Mouse (Mus musculus) heart, embryonic 11.5 days (tissue): ENCODE results near the gene Rapgef5. TPM values are rescaled to one million over a fixed set of nuclear protein-coding genes. Genes with fewer than 3 reads are reported as not detected.

Experiments used
- ATAC-seq: fragments of 200-750 bp; cut with Nextera tagmentation; replicated peaks from 2 replicates; pipeline ENCODE4 v1.8.0; 2017; ENCODE audit warnings: moderate library complexity; ENCODE audit not compliant: insufficient number of reproducible peaks, low FRiP score, low TSS enrichment
- H3K27ac ChIP-seq: fragments of 300-500 bp; sonication (generic); 2 replicates; pipeline ENCODE4 v1.5.1; 2014; ENCODE audit warnings: mild to moderate bottlenecking, low read depth, low read length
- H3K27me3 ChIP-seq: fragments of 300-500 bp; sonication (generic); 2 replicates; pipeline ENCODE4 v1.6.1; 2014; ENCODE audit warnings: mild to moderate bottlenecking, low read length, mixed read lengths; ENCODE audit not compliant: control insufficient read depth, insufficient read depth
- H3K36me3 ChIP-seq: fragments of 300-500 bp; sonication (generic); 2 replicates; pipeline ENCODE4 v1.6.1; 2014; ENCODE audit warnings: mild to moderate bottlenecking, low read length, moderate library complexity, mixed read lengths; ENCODE audit not compliant: control insufficient read depth, insufficient read depth
- H3K4me1 ChIP-seq: fragments of 300-500 bp; sonication (generic); 2 replicates; pipeline ENCODE4 v1.6.1; 2014; ENCODE audit warnings: low read length; ENCODE audit not compliant: control insufficient read depth, insufficient read depth
- H3K4me2 ChIP-seq: fragments of 300-500 bp; sonication (generic); 2 replicates; pipeline ENCODE4 v1.6.1; 2014; ENCODE audit warnings: mild to moderate bottlenecking, moderate library complexity
- H3K4me3 ChIP-seq: fragments of 300-500 bp; sonication (generic); 2 replicates; pipeline ENCODE4 v1.5.1; 2014; ENCODE audit warnings: low read depth, low read length
- H3K9ac ChIP-seq: fragments of 300-500 bp; sonication (generic); 2 replicates; pipeline ENCODE4 v1.6.1; 2014; ENCODE audit warnings: mild to moderate bottlenecking, low read depth, low read length, moderate library complexity
- H3K9me3 ChIP-seq: fragments of 300-500 bp; sonication (generic); replicated peaks from 2 replicates; pipeline ENCODE4 v1.6.1; 2016; ENCODE audit warnings: low read length; ENCODE audit not compliant: control insufficient read depth
- WGBS: fragments of 180-500 bp; shearing (Covaris S2); extraction: QIAGEN DNeasy Blood & Tissue Kit; methylation state at CpG from one replicate; pipeline ENCODE4 v1.1.7; 2014; ENCODE audit not compliant: insufficient replicate concordance; 5-methylcytosine and 5-hydroxymethylcytosine counted together
- polyA plus RNA-seq: library from polyadenylated mRNA; unstranded; fragments of >200 nt; fragmentation: Nextera tagmentation; extraction: Ambion mirVana; gene quantifications from 2 replicates; pipeline ENCODE4 v1.2.1, GENCODE M21; 2014

Gene Rapgef5
- polyA plus RNA-seq, 1 experiment from 2014 or later = 15.7 TPM

- Histone ChIP-seq H3K27ac (no peak overlapping the region), H3K36me3 (no peaks in the 10 kb centered on the region), H3K4me1 (no peaks in the 10 kb centered on the region; the same call in 1 of the 2 replicates), H3K4me3 (no peak overlapping the region), H3K9me3 (no peaks in the 10 kb centered on the region), H3K9ac (no peak overlapping the region), H3K4me2 (no peak overlapping the region), H3K27me3 (no peaks in the 10 kb centered on the region)
- 87% methylated on average over 3 of the region's 3 CpGs for WGBS
- ATAC-seq = no peak
These were observed 96.4 kb downstream of the Rapgef5 start for GRCm38 (mm10) chr12:117612715-117613114.

- no peaks in the 10 kb centered on the region for H3K4me1 ChIP-seq
- WGBS = 65% methylated on average over 4 of the region's 4 CpGs
- H3K27ac ChIP-seq = no peak overlapping the region
- H3K9me3 ChIP-seq = no peaks in the 10 kb centered on the region
- no peaks in the 10 kb centered on the region for H3K27me3 ChIP-seq
- ATAC-seq = no peak
- no peaks in the 10 kb centered on the region for H3K36me3 ChIP-seq
- no peak overlapping the region for H3K4me3 ChIP-seq
- no peak overlapping the region for H3K9ac ChIP-seq
- H3K4me2 ChIP-seq = no peak overlapping the region
These were observed 103.3 kb downstream of the Rapgef5 start for GRCm38 (mm10) chr12:117619523-117620023.

- 78% methylated on average over 2 of the region's 2 CpGs for WGBS
These were observed 106.7 kb downstream of the Rapgef5 start for GRCm38 (mm10) chr12:117622972-117623371.

GRCm38 (mm10) chr12:117627311-117627710, 111.0 kb downstream of the Rapgef5 start:
- no peak for ATAC-seq
- Histone ChIP-seq H3K27ac (no peak overlapping the region), H3K9ac (no peak overlapping the region), H3K4me1 (no peaks in the 10 kb centered on the region), H3K9me3 (no peaks in the 10 kb centered on the region), H3K36me3 (no peaks in the 10 kb centered on the region), H3K4me3 (no peak overlapping the region), H3K27me3 (no peaks in the 10 kb centered on the region), H3K4me2 (no peak overlapping the region)
- 67% methylated on average over 2 of the region's 2 CpGs for WGBS

More at GRCm38 (mm10) chr12:117622972-117623371, 106.7 kb downstream of the Rapgef5 start:
- no peak overlapping the region for H3K4me2 ChIP-seq
- no peaks in the 10 kb centered on the region for H3K27me3 ChIP-seq
- H3K4me3 ChIP-seq = no peak overlapping the region
- H3K9ac ChIP-seq = no peak overlapping the region
- H3K4me1 ChIP-seq = no peaks in the 10 kb centered on the region
- H3K27ac ChIP-seq = no peak overlapping the region
- H3K9me3 ChIP-seq = no peaks in the 10 kb centered on the region
- no peak for ATAC-seq
- no peaks in the 10 kb centered on the region for H3K36me3 ChIP-seq

- Histone ChIP-seq H3K9ac (no peak overlapping the region), H3K36me3 (no peaks in the 10 kb centered on the region), H3K27me3 (no peaks in the 10 kb centered on the region), H3K4me1 (no peaks in the 10 kb centered on the region), H3K9me3 (no peaks in the 10 kb centered on the region), H3K4me3 (no peak overlapping the region), H3K27ac (no peak overlapping the region), H3K4me2 (no peak overlapping the region)
- ATAC-seq = no peak
- WGBS = 74% methylated on average over 18 of the region's 18 CpGs
These were observed 112.2 kb downstream of the Rapgef5 start for GRCm38 (mm10) chr12:117628321-117629093.

- H3K4me1 ChIP-seq = no peaks in the 10 kb centered on the region
- ATAC-seq = no peak
- WGBS = 30% methylated on average over 1 of the region's 1 CpGs
- H3K4me3 ChIP-seq = no peak overlapping the region
- H3K27ac ChIP-seq = no peak overlapping the region
- no peaks in the 10 kb centered on the region for H3K9me3 ChIP-seq
- no peak overlapping the region for H3K9ac ChIP-seq
- no peaks in the 10 kb centered on the region for H3K36me3 ChIP-seq
- H3K27me3 ChIP-seq = no peaks in the 10 kb centered on the region
- H3K4me2 ChIP-seq = no peak overlapping the region
These were observed 115.9 kb downstream of the Rapgef5 start for GRCm38 (mm10) chr12:117632133-117632532.

GRCm38 (mm10) chr12:117636139-117636772, 120.0 kb downstream of the Rapgef5 start:
- ATAC-seq = no peak
- H3K9ac ChIP-seq = no peak overlapping the region
- no peak overlapping the region for H3K4me3 ChIP-seq
- no peak overlapping the region for H3K4me2 ChIP-seq
- no peaks in the 10 kb centered on the region for H3K36me3 ChIP-seq
- no peaks in the 10 kb centered on the region for H3K27me3 ChIP-seq
- H3K9me3 ChIP-seq = no peaks in the 10 kb centered on the region
- no peak overlapping the region for H3K27ac ChIP-seq
- 65% methylated on average over 2 of the region's 2 CpGs for WGBS
- H3K4me1 ChIP-seq = no peaks in the 10 kb centered on the region

GRCm38 (mm10) chr12:117636969-117637368, 120.7 kb downstream of the Rapgef5 start:
- Histone ChIP-seq H3K9ac (no peak overlapping the region), H3K27me3 (no peaks in the 10 kb centered on the region), H3K4me3 (no peak overlapping the region), H3K4me2 (no peak overlapping the region), H3K9me3 (no peaks in the 10 kb centered on the region), H3K36me3 (no peaks in the 10 kb centered on the region), H3K4me1 (no peaks in the 10 kb centered on the region), H3K27ac (no peak overlapping the region)
- no peak for ATAC-seq
- WGBS = 56% methylated on average over 6 of the region's 6 CpGs
